Mouse (Mus musculus) E14TG2a.4 (cell line): ENCODE measurements around the gene Gata3.

Source experiments
- CTCF ChIP-seq: conservative IDR thresholded peaks from 2 replicates; pipeline ENCODE4 v1.5.1; 2014; ENCODE audit warnings: low read length
- NANOG ChIP-seq: IDR thresholded peaks from 2 replicates; pipeline ENCODE4 v1.6.1; 2014; ENCODE audit warnings: borderline replicate concordance, low read length, mixed read lengths
- POU5F1 ChIP-seq: IDR thresholded peaks from 2 replicates; pipeline ENCODE4 v1.6.1; 2014; ENCODE audit warnings: low read length, borderline replicate concordance

DNA sequence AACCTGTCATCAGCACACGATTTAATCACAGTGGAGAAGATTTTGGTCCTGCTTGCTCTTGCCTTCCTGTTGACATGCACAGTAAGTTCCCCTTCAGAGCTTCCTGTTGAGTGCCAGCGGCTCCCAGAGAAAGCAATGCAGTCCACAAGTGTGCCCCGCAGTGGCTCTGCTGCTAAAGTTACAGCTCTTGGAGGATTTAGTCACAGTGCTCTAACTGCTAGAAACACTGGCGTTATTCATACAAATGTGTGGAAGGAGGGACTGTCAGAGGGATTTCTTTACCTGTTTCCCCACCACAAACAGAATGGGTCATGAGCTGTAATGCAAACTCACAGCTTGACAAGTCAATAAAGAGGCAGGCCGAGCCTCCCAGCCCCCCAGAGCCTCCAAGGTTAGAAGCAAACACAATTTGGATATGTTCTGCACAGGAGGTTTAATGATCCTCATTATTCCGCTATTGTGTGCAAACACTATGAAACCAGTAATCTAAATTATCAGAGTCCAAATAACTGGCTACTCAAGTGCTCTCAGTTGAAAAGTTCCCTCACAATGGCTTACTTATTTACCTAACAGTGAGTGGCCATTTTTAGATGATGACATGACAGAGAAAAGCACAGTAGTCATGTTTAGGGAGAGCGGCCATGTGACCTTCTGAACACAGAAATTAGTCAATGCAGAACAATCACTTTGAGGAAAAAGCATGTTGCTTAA is 36.5 kb upstream of the Gata3 start:
- TF ChIP-seq CTCF, result no peak
- no peak for TF ChIP-seq NANOG
- no peak for TF ChIP-seq POU5F1
